Mouse (Mus musculus): ENCODE data around the gene Limch1.

The Limch1 gene

DNA sequence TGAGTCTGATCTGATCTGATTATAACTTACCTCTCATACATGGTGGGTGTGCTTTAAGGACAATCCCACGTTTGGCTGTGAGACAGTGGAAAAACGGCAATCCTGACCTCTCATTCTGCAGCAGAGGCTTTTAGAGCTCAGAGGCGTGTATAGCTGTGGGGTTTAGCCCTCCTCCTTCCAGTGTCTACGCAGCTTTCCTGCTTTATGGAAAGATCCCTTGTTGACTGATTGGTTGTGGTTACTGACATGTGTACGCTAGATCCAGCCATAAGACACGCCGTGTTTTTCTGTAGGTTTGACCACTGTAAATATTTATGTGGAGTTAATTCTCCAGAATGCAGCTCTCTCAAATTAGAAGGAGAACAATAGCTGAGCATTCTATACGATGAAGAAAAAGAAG, 81.2 kb downstream of the Limch1 start:
- no peak for DNase-seq (ENCODE audit: low read depth, low spot score)

DNA sequence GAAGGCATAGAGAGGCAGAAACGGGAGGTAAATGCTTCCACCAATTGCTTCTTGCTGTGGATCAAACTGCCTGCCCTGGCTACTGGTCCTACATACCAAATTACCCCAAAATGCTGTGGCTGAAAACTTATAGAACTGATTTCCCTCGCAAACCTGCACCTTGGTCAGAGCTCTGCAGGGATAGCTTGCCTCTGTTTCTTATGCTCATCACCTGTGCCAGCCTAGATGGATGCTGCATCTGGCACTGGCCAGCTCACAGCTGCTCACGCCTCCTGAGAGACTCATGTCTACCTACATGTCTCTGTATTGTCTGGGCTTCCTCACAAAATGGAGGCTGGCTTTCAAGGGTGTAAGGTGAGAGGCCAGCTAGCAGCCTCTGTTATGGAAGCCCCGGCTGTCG, 83.9 kb downstream of the Limch1 start:
- DNase-seq (ENCODE audit: low read depth, low spot score) = no peak

- DNase-seq (ENCODE audit: low read depth, low spot score) = no peak
Measured at GRCm38 (mm10) chr5:66830206-66830605, 84.6 kb downstream of the Limch1 start.

DNA sequence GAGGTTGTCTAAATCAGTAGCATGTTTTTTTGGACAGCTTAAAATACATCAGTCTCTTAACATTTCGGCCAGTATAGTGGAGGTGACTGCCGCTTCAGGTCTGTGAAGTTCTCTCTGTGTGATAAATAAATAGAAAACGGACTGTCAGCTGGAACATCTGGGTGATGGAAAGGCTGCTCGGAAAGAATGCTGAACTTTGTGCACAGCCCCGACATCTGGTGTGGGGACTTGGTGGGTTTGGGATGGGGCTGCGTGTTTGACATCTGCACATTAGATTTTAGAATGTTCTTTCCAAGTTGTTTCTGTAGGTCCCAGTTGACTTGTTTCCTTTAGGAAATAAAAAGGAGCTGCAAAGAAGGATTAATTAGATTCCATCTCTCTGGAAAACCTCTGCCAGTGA, 89.1 kb downstream of the Limch1 start:
- DNase-seq (ENCODE audit: low read depth, low spot score) = no peak

DNA sequence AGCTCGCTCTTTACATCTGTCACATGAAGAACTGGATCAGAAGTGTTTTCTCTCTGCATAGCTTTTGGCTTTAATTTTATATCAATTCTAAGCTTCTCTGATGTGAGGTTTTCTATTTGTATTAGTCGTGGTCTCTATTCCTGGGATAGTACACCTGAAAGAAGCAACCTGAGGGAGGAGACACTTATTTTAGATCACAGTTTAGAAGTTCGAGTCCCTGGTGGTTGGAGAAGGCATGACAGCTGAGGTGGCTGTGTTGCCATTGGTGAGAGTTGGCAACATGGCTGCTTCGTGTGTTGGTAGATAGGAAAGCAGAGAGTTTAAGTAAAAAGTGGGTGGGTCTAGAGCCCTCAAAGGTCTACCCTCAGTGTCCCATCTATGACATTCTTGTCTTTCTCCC, 91.3 kb downstream of the Limch1 start:
- DNase-seq (ENCODE audit: low read depth, low spot score) = no peak

- no peak for DNase-seq (ENCODE audit: low read depth, low spot score)
Measured at GRCm38 (mm10) chr5:66841971-66842370, 96.3 kb downstream of the Limch1 start.

- peak; percentile 55 for DNase-seq (ENCODE audit: low read depth, low spot score)
Measured at GRCm38 (mm10) chr5:66842776-66843175, 97.1 kb downstream of the Limch1 start.

- DNase-seq (ENCODE audit: low read depth, low spot score) = no peak
Measured at GRCm38 (mm10) chr5:66848136-66848535, 102.5 kb downstream of the Limch1 start.

DNA sequence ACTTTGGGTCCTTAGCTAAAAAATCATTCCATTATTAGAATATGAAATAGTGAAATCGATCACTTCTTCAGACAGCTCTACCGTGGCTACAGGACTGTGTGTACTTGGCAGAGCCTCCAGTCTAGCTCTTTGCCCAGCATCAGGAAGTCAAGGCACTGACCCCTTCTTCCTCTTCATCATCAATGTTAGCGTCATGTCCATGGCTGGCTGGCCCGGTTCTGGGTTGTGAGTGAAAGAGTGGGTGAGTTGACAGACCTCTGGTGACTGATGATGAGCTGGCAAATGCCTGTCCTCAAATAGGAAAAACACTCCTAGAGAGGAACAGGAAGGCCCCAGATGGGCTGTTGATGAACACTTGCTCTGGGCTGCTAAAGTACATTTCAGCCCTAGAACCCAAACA, 103.5 kb downstream of the Limch1 start:
- DNase-seq (ENCODE audit: low read depth, low spot score) = peak; percentile 40

- no peak for DNase-seq (ENCODE audit: low read depth, low spot score)
Measured at GRCm38 (mm10) chr5:66850721-66851251, 105.2 kb downstream of the Limch1 start.

GRCm38 (mm10) chr5:66851708-66852107, 106.1 kb downstream of the Limch1 start:
- DNase-seq (ENCODE audit: low read depth, low spot score) = no peak

DNA sequence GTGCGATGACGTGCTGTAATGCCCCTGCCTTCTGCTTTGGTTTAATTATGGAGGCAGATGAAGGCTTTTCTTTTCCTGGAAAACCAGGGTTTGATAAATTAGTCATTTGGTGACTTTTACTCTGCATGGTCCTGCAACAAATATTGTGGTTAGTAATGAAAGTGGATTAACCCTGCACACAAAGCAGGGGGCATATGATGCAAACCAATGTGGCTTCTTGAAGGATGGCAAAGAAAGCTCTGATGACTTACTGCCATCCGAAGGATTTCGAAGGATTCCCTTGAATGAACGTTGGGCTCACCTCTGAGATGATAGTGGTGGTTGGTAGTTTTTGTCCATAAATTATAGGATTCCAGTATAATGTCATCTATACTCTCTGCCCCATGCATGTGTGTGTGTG, 108.6 kb downstream of the Limch1 start:
- DNase-seq (ENCODE audit: low read depth, low spot score) = no peak

GRCm38 (mm10) chr5:66855358-66856107, 109.9 kb downstream of the Limch1 start:
- peak; percentile 15 for DNase-seq (ENCODE audit: low read depth, low spot score)

DNA sequence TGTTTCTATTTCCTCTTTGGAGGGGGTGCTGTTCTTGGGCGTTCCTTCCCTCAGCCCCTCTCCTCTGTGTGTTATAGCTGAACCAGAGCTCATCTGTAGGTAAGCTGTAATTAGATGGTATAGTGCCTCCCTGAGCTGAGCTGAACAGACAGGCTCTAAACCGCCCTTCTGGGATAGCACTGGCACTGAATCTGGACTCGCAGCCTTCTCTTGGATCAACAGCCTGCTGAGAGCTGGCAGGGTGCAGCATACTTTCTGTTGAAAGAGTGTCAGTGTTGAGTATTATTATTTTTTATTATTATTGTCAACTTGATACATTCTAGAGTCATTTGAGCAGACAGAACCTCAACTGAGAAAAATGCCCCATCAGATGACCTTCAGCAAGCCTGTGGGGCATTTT, 113.9 kb downstream of the Limch1 start:
- DNase-seq (ENCODE audit: low read depth, low spot score) = no peak

GRCm38 (mm10) chr5:66861232-66862035, 115.8 kb downstream of the Limch1 start:
- DNase-seq (ENCODE audit: low read depth, low spot score) = no peak

DNA sequence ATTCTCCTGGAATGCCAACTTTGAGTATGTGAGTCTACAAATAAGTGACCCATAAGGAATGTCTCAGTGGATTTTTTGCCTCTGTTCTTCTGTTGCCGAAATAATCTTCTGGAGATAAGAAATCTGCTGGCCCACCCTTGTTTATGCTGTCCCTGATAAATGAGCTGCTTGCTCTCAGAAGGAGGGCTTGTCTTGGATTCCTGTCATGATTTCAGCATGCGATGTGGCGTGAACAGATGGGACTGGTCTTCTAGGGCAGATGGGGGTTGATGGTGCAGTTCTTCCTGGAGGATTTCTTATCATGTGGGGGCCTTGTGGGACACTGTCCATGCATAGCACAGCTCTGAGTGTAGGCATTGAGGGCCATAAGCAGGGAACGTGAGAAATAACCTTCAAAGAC, 116.5 kb downstream of the Limch1 start:
- no peak for DNase-seq (ENCODE audit: low read depth, low spot score)

GRCm38 (mm10) chr5:66865229-66865628, 119.6 kb downstream of the Limch1 start:
- no peak for DNase-seq (ENCODE audit: low read depth, low spot score)

GRCm38 (mm10) chr5:66866019-66866418, 120.4 kb downstream of the Limch1 start:
- no peak for DNase-seq (ENCODE audit: low read depth, low spot score)

DNA sequence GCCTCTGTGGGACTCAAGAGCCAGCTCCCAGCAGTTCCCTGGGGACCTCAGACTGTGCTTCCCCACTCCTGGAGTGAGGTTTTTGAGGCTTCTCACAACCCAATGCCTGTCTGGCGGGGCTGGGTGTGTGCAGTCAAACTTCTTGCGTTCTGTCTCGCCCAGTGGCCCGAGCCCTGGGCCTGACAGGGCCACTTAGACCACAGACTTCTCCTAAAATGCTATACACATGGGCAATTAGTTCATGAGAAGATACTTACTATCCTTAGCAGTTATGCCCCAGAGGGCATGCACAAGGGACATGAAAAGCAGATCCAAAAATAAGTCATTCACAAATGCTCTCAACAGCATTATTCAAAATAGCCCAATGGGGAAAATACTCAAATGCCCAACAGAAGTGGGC, 123.9 kb downstream of the Limch1 start:
- no peak for DNase-seq (ENCODE audit: low read depth, low spot score)

DNA sequence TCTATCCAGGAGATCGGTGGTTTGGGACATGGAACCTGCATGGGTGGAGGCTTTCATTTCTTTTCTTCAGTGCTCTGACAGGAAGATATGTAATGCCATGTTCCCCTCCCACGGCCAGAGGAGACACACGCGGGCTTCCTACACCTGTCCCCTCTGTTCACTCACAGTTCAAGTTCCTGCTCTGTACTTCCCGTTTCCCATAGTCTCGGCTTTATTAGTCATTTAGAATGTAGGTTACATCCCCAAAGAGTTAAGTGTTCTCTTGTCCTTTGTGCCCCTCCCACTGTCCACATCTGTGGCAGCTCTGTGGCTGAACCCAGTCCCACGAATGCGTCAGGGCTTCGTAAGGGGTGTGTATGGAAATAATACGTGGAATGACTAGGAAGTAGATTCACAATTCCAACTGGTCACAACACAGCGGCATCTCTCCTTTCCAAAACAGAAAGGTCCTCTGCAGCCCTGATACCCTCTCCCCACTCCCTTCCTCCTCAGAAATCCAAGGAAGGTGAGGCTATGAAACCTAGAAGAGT, 126.0 kb downstream of the Limch1 start:
- no peak for DNase-seq (ENCODE audit: low read depth, low spot score)

DNA sequence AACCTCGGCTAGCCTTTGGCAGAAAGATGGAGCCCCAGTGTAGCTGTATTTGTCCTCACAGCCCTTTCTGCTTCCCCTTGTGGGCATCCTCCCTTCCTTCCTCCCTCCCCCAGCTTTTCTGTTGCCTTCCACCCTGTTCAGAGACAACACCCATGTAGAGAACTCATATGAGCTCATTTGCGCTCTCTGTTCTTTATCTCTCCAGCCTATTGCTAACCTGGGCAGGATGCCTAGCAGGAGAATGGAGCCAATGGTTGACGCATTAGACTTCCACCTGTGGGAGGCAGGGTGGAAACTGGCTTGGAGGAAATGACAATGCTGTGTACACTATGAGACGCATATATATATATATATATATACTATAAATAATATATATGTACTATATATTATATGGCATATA, 126.4 kb downstream of the Limch1 start:
- no peak for DNase-seq (ENCODE audit: low read depth, low spot score)

- DNase-seq (ENCODE audit: low read depth, low spot score) = no peak
Measured at GRCm38 (mm10) chr5:66872681-66873080, 127.1 kb downstream of the Limch1 start.
